Mouse (Mus musculus) limb, embryonic 13.5 days (tissue): ENCODE results near the gene Foxj2. TPM values are rescaled to one million over a fixed set of nuclear protein-coding genes. Genes with fewer than 3 reads are reported as not detected.

Source experiments
- ATAC-seq: fragments of 200-750 bp; cut with Nextera tagmentation; 2 replicates; pipeline ENCODE4 v1.8.0; 2017; ENCODE audit warnings: low read depth, moderate number of reproducible peaks, moderate TSS enrichment; ENCODE audit not compliant: low FRiP score
- H3K27ac ChIP-seq: fragments of 300-500 bp; sonication (generic); 2 replicates; pipeline ENCODE4 v1.5.1; 2015; ENCODE audit warnings: inconsistent platforms, mild to moderate bottlenecking, moderate library complexity
- H3K27me3 ChIP-seq: fragments of 300-500 bp; sonication (generic); 2 replicates; pipeline ENCODE4 v1.6.1; 2015; ENCODE audit warnings: mild to moderate bottlenecking, inconsistent platforms
- H3K36me3 ChIP-seq: fragments of 300-500 bp; sonication (generic); 2 replicates; pipeline ENCODE4 v1.6.1; 2015; ENCODE audit warnings: inconsistent platforms, mild to moderate bottlenecking, moderate library complexity
- H3K4me1 ChIP-seq: fragments of 300-500 bp; sonication (generic); 2 replicates; pipeline ENCODE4 v1.6.1; 2015; ENCODE audit warnings: inconsistent platforms
- H3K4me2 ChIP-seq: fragments of 300-500 bp; sonication (generic); replicated peaks from 2 replicates; pipeline ENCODE4 v1.6.1; 2015; ENCODE audit warnings: inconsistent platforms, mild to moderate bottlenecking, moderate library complexity
- H3K4me3 ChIP-seq: fragments of 300-500 bp; sonication (generic); 2 replicates; pipeline ENCODE4 v1.5.1; 2015; ENCODE audit warnings: moderate library complexity, mild to moderate bottlenecking, inconsistent platforms
- H3K9ac ChIP-seq: fragments of 300-500 bp; sonication (generic); 2 replicates; pipeline ENCODE4 v1.6.1; 2015; ENCODE audit warnings: mild to moderate bottlenecking, inconsistent platforms
- H3K9me3 ChIP-seq: fragments of 300-500 bp; sonication (generic); 2 replicates; pipeline ENCODE4 v1.6.1; 2016; ENCODE audit warnings: inconsistent platforms
- WGBS: fragments of 180-500 bp; shearing (Covaris S2); methylation state at CpG from one replicate; pipeline ENCODE4 v1.1.7; 2015; 5-methylcytosine and 5-hydroxymethylcytosine counted together
- polyA plus RNA-seq: library from polyadenylated mRNA; unstranded; fragments of >200 nt; fragmentation: Nextera tagmentation; extraction: Ambion mirVana; gene quantifications from 2 replicates; pipeline ENCODE4 v1.2.1, GENCODE M21; 2015

Foxj2 gene
- polyA plus RNA-seq, 1 experiment from 2014 or later: 7.1 TPM

DNA sequence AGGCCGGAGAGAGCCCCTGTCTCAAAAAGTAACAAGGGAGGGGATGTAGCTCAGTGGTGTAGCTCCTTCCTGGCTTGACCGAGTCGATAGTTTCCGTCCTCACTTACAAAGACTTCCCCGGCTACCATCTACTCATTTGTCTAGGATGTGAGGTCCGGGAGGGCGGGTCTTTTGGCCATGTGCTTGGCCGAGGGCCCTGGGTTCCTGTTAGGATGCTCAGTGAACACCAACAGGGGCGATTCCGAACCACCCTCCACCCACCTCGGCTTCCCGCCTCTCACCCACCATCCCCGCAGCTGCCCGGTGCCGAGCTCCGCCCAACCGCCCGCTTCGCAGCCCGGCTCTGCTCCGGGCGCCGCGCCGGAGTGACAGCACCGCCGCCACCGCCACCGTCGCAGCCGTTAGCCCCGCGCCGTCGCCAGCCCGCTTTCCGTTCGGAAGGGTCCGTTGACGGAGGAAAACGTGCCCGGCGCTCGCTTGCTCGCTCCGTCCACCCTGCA lies 18.4 kb upstream of the Foxj2 start, which contains the start of gene Slc2a3:
Gene Slc2a3 (minus strand): TSS at position 340 of the 500 bp plus-strand sequence.
- ATAC-seq: peak; percentile 73
- H3K9ac ChIP-seq: peak within 1 kb of the TSS; percentile 79
- no peaks in the 10 kb centered on the region for H3K27me3 ChIP-seq
- peaks cover 13% of the 10 kb centered on the region for H3K4me1 ChIP-seq
- WGBS: under 1% methylated on average over 46 of the region's 46 CpGs
- no peak within 1 kb of the TSS for H3K27ac ChIP-seq
- no peaks in the 10 kb centered on the region for H3K9me3 ChIP-seq
- H3K36me3 ChIP-seq: no peaks in the 10 kb centered on the region
- H3K4me2 ChIP-seq: peak within 1 kb of the TSS; percentile 92
- peak within 1 kb of the TSS; percentile 59 for H3K4me3 ChIP-seq

DNA sequence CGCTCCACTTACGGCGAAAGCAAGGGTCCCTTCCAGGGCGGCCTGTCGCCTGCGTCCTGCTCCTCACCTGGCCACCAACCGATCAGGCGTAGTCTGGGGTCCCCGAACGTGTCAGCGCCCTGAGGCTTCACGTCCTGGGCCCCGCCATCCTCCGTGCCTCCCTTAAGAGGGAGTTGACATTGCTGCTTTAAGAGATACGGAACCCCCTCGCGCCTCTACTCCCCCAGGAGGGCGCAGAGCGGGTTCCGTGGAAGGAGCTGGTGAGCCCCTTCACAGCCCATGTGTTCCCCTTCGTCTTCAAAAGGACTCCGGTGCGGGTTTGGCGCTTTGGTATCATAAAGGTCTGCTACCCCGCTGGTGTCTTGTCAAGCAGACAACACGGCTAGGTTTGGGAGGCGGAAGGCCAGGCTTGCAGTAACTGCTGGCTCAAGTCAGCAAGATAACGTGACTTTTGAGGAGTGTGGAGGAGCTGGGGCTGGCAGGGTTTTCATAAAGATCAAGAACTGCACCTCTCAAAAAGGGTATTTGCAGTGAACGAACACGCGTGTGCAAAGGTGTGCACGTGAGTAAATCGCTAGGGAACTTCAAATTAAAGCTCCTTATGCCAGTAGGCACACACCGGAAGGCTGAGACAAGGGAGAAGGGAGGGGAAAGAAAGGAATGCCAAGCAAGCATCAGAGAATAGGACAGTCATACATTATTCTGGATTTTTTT lies 17.8 kb upstream of the Foxj2 start:
- WGBS: 2% methylated on average over 34 of the region's 34 CpGs
- Histone ChIP-seq H3K9me3 (no peaks in the 10 kb centered on the region), H3K36me3 (no peaks in the 10 kb centered on the region), H3K4me2 (peak overlapping the region; percentile 92), H3K9ac (peak overlapping the region; percentile 79), H3K27me3 (no peaks in the 10 kb centered on the region), H3K4me1 (peaks cover 13% of the 10 kb centered on the region), H3K27ac (no peak overlapping the region), H3K4me3 (peak overlapping the region; percentile 59)
- ATAC-seq: peak; percentile 59; the same call in 1 of the 2 replicates

DNA sequence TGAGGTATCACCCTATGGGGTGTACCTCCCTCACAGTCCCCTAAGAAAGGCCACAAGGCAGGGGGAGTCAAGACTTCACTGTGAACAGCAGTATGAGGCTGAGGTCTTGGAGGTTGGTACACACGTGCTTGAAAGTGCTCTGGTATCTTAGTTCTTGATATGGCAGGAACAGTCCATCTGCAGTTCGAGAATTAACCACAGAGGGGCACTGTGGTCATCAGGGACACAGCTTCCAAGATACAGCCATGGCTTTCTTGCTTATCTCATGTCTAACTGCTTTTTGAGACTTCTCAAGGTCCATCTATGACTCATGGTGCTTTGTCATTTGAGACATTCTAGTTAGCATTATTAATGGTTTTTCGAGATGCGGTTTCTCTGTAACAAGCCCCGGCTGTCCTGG lies 15.3 kb upstream of the Foxj2 start:
- Histone ChIP-seq H3K27me3 (no peaks in the 10 kb centered on the region), H3K9me3 (no peaks in the 10 kb centered on the region), H3K4me3 (no peak overlapping the region), H3K27ac (no peak overlapping the region), H3K4me1 (peaks cover 13% of the 10 kb centered on the region), H3K9ac (no peak overlapping the region), H3K4me2 (no peak overlapping the region), H3K36me3 (no peaks in the 10 kb centered on the region)
- WGBS: 33% methylated on average over 5 of the region's 5 CpGs
- ATAC-seq: no peak

DNA sequence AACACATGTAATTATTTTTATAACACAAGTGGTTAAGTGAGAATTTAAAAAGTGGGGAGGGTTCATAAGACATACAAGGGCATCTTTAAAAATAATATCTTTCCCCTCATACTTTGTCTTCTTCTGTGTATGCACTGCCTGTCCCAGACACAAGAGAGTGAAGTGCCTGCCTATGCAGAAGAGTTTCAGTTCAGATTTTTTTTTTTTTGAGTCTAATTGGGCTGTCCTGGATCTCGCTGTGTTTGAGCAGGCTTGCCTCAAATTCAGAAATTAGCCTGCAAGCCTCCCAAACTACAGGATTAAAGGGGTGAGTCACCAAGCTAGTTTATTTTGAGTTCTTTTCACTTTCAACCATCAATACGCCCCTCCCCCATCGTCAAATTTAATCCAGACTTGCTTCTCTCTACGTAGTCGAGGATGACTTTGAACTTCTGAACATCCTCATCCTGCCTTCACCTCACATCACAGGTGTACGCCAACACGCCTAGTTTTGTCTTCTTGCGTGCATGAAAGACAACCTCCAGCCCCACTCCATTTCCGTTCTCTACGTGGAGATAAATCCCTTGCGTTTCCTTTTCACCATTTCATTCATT lies 9.6 kb upstream of the Foxj2 start:
- H3K36me3 ChIP-seq: no peaks in the 10 kb centered on the region
- WGBS: 2% methylated on average over 11 of the region's 11 CpGs
- peaks cover 6% of the 10 kb centered on the region for H3K4me1 ChIP-seq
- H3K4me2 ChIP-seq: peak overlapping the region; percentile 72
- ATAC-seq: no peak
- no peaks in the 10 kb centered on the region for H3K27me3 ChIP-seq
- H3K9me3 ChIP-seq: no peaks in the 10 kb centered on the region
- peak overlapping the region; percentile 66 for H3K9ac ChIP-seq
- peak overlapping the region; percentile 67 for H3K4me3 ChIP-seq
- peak overlapping the region; percentile 92 for H3K27ac ChIP-seq

DNA sequence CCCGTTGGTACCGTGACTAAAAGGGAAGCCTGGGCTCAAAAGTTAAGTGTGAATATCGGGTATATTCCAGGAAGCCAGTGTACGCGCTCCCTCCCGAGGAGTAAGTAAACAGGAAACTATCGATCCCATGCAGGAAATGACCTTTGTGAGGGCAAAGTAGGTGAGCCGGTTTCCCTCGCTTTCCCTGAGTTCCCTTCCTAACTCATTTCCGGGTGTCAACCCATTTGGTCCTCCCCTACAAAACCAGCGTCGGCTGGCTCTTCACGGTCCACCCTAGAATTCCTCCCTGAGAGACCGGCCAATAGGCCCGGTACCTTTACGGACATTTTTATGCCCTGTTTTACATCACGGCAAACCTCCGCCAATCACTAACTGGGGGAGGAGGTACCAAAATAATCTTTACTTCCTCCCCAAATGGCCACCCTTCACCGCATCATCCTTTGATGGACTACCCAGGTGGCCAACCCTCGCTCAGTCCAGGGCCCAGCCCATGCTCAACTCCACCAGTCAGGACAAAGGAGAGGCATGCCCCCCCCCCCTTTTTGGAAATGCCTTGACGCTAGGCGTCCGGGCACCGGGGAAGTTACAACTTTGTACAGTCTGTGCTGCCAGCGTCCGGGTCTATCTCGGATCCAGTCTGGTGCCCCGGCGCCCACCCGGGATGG lies 9.0 kb upstream of the Foxj2 start:
- Histone ChIP-seq H3K4me3 (peak overlapping the region; percentile 67), H3K9ac (peak overlapping the region; percentile 84), H3K36me3 (no peaks in the 10 kb centered on the region), H3K9me3 (no peaks in the 10 kb centered on the region), H3K4me2 (peak overlapping the region; percentile 72), H3K27ac (peak overlapping the region; percentile 99), H3K27me3 (no peaks in the 10 kb centered on the region), H3K4me1 (peaks cover 6% of the 10 kb centered on the region)
- peak; percentile 99 for ATAC-seq
- WGBS: under 1% methylated on average over 30 of the region's 30 CpGs

DNA sequence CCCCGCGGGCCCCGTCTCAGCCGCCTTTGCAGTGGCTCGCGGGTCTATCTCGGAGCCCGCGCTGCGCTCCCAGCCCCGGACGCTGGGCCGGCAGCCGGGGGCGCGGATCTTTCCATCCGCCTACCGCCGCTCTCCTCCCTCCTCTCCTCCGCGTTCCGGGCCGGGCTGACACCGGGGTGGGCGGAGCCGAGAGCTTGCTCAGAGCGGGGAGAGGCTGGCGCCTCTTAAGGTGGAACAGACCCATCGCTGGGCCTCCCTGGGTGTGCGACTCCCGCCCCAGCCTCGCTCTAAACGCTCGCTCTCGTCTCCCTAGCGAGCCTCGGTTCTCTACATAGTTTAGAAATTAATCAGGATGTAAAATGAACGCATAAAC lies 8.4 kb upstream of the Foxj2 start:
- Histone ChIP-seq H3K27ac (peak overlapping the region; percentile 99), H3K4me3 (peak overlapping the region; percentile 67), H3K9ac (peak overlapping the region; percentile 84), H3K27me3 (no peaks in the 10 kb centered on the region), H3K9me3 (no peaks in the 10 kb centered on the region), H3K4me1 (peaks cover 6% of the 10 kb centered on the region), H3K4me2 (peak overlapping the region; percentile 72), H3K36me3 (no peaks in the 10 kb centered on the region)
- peak; percentile 96 for ATAC-seq
- under 1% methylated on average over 37 of the region's 38 CpGs for WGBS

DNA sequence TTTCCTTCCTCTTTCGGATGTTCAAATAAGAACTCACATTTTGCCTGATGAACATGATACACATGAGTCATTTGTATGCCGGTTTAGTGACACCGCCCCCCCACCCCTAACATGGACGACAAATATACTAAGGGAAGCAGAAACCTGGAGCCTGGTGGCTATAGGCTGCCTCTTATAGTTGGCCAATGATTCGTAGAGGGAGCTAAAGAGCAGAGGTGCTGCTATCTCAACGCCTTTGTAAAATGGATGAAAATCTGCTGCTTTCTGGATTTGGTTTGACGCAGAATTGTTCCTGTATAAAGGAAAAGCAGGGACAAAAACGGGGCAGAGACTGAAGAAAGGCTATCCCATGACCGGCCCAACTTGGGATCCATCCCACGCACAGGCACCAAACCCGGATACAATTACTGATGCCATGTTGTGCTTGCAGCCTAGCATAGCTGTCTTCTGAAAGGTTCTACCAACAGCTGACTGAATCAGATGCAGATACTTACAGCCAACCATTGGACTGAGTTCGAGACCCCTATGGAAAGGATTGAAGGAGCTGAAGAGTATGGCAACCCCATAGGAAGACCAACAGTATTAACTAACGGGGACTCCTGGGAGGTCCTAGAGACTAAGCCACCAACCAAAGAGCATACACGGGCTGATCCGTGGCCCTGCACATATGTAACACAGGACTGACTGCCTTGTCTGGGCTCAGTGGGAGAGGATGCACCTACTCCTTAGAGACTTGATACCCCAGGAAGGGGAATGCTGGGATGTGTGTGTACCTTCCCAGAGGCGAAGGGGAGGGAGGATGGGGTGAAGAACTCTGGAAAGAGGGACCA lies 7.7 kb upstream of the Foxj2 start:
- no peaks in the 10 kb centered on the region for H3K27me3 ChIP-seq
- H3K36me3 ChIP-seq: no peaks in the 10 kb centered on the region
- H3K4me1 ChIP-seq: peaks cover 6% of the 10 kb centered on the region
- peak; percentile 41; the same call in 1 of the 2 replicates for ATAC-seq
- peak overlapping the region; percentile 84 for H3K9ac ChIP-seq
- H3K27ac ChIP-seq: peak overlapping the region; percentile 99
- H3K9me3 ChIP-seq: no peaks in the 10 kb centered on the region
- peak overlapping the region; percentile 72 for H3K4me2 ChIP-seq
- H3K4me3 ChIP-seq: peak overlapping the region; percentile 67
- WGBS: 24% methylated on average over 16 of the region's 16 CpGs

DNA sequence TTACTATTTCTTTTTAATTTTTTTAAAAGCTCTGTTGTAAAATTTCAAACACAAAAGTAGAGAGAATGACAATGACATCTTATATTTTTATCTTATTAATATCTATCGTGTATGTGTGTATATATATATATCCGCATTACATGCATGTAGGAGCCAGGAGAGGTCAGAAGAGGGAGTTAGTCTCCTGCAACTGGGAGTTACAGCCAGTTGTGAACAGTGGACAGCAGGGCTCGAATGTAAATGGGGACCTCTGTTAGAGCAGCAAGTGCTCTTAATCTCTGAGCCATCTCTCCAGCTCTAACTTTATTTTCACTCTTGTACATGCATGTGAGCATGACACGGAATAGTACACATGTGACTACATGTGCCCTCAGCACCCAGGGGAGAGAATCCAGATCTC lies 7.0 kb upstream of the Foxj2 start:
- no peak for ATAC-seq
- Histone ChIP-seq H3K4me2 (no peak overlapping the region), H3K36me3 (no peaks in the 10 kb centered on the region), H3K4me3 (no peak overlapping the region), H3K9ac (no peak overlapping the region), H3K4me1 (peaks cover 6% of the 10 kb centered on the region), H3K27me3 (no peaks in the 10 kb centered on the region), H3K9me3 (no peaks in the 10 kb centered on the region), H3K27ac (no peak overlapping the region)
- 92% methylated on average over 4 of the region's 4 CpGs for WGBS

DNA sequence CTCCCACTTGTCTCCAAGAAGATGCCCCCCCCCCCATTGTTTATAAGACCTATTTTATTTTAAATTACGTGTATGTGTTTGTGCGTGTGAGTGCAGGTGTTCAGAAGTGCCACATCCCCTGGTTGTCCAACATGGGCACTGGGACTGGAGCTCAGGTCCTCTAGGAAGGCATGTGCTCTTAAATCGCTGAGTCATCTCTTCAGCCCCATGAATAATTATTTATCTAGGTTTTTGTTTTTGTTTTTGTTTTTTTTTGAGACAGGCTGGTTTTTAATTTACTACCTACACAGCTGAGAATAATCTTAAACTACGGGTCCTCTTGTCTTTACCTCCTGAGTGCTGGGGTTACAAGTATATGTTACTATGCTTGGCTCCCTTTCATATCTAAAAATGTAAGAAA lies 6.1 kb upstream of the Foxj2 start:
- no peaks in the 10 kb centered on the region for H3K27me3 ChIP-seq
- H3K4me2 ChIP-seq: no peak overlapping the region
- WGBS: 91% methylated on average over 4 of the region's 4 CpGs
- no peak overlapping the region for H3K9ac ChIP-seq
- no peak overlapping the region for H3K4me3 ChIP-seq
- H3K4me1 ChIP-seq: peaks cover 6% of the 10 kb centered on the region
- no peak overlapping the region for H3K27ac ChIP-seq
- no peak for ATAC-seq
- no peaks in the 10 kb centered on the region for H3K9me3 ChIP-seq
- no peaks in the 10 kb centered on the region for H3K36me3 ChIP-seq

DNA sequence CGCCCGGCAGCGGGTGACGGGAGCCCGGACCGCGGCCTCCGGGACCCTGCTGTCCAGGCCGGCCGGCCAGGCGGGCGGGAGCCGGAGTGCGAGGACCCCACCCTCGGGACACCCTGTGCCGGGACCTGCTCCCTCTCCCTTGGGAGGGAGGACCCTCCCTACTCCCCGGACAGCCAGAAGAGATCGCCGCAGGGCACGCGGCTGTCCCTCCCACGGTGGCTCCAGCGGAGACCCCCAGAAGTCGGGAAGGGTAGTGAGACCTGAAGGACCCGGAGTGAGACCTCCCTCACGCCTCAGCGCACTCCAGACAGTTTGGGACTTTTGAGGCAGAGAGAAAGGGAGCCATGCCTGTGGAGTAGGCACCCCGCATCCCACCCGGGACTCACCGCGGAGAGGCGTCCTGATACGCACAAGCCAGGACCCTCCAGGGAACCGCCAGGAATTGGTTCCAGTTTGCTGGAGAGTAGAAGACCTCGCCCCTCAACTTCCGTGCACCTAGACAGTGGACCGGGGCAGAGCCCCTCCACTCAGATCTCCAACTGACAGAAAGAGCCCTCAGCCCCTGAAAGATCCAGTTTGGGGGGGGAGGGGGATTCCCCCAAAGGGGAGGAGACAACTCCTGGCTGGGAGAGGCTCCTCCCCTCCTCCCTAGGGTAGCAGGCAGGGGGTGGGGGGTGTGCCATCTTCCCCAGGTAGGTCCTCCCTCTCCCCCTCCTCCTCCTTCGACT lies 521 bp downstream of the Foxj2 start:
- Histone ChIP-seq H3K4me3 (peak overlapping the region; percentile 94), H3K9ac (peak overlapping the region; percentile 97), H3K27ac (peak overlapping the region; percentile 79), H3K27me3 (no peaks in the 10 kb centered on the region), H3K36me3 (peaks cover 4% of the 10 kb centered on the region; the same call in 1 of the 2 replicates), H3K4me1 (peaks cover 39% of the 10 kb centered on the region), H3K9me3 (no peaks in the 10 kb centered on the region), H3K4me2 (peak overlapping the region; percentile 84)
- under 1% methylated on average over 33 of the region's 38 CpGs for WGBS
- ATAC-seq: peak; percentile 63
